Mouse (Mus musculus): Measurements from ENCODE around the gene Lhpp. TPM values are rescaled to one million over a fixed set of nuclear protein-coding genes. Genes with fewer than 3 reads are reported as not detected.

Gene Lhpp
- polyA plus RNA-seq, 1 experiment = 4.7 TPM

DNA sequence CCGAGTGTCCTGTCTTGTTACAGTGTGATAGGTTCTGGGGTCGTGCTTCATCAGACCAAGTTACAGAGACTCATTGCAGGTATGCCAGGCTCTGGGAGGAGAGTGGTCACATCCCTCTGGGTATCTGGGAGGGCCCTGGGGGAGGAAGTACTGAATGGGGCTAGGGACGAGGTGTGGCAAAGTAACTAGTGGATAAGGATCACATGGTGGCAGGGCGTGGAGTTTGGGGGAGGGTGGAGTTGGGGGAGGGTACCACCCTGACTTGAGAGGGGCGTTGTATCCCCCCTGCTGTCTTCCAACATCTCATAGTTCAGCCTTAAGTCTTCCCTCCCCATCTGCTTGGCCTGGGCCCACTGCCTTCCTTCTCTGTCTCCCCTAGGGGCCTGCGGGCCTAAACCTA lies 69.1 kb downstream of the Lhpp start:
- Histone ChIP-seq H3K4me3 (no peak overlapping the region), H3K4me2 (ENCODE audit: low read depth) (no peak overlapping the region), H3K79me2 (ENCODE audit: control insufficient read depth, insufficient read depth) (no peaks in the 10 kb centered on the region), H3ac (ENCODE audit: control insufficient read depth, insufficient read length) (no peak overlapping the region), H3K27me3 (ENCODE audit: control insufficient read depth, insufficient read depth, insufficient read length) (no peaks in the 10 kb centered on the region), H3K36me3 (ENCODE audit: control insufficient read depth, insufficient read depth) (no peaks in the 10 kb centered on the region)
- TF ChIP-seq MAX (IDR thresholded peaks at IDR 0.05; ENCODE audit: low read depth) = no peak
- no peak for TF ChIP-seq MYOD1 (IDR thresholded peaks at IDR 0.05; ENCODE audit: control insufficient read depth in 1 of 3, insufficient read length in 2 of 3, low read depth in 2 of 3)

DNA sequence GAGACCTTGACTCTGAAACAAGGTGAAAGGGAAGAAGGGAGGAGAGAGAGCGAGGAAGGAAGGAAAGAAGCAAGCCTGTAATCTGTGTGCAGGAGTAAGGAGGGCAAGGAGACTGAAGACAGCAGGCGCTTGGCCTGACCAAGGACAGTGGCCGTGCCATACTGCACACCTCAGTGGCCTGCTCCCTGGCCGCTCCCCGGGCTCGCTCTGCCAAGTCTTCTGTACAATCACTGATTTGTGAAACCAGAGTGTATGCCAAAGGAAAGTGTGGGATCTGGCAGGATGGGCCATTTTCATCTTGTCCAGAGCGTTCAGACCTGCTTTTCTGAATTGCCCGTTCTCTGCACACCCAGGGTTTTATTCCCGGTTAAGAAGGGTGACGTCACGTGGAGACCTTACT lies 70.9 kb downstream of the Lhpp start:
- no peak overlapping the region for H3ac ChIP-seq (ENCODE audit: control insufficient read depth, insufficient read length)
- no peaks in the 10 kb centered on the region for H3K79me2 ChIP-seq (ENCODE audit: control insufficient read depth, insufficient read depth)
- no peaks in the 10 kb centered on the region for H3K27me3 ChIP-seq (ENCODE audit: control insufficient read depth, insufficient read depth, insufficient read length)
- no peaks in the 10 kb centered on the region for H3K36me3 ChIP-seq (ENCODE audit: control insufficient read depth, insufficient read depth)
- no peak overlapping the region for H3K4me2 ChIP-seq (ENCODE audit: low read depth)
- TF ChIP-seq TCF12 (IDR thresholded peaks at IDR 0.05; ENCODE audit: insufficient read depth, poor library complexity, severe bottlenecking) (no peak), TCF3 (IDR thresholded peaks at IDR 0.05; ENCODE audit: insufficient read length, low read depth) (no peak), REST (IDR thresholded peaks at IDR 0.05; ENCODE audit: insufficient read depth, insufficient read length) (no peak), POLR2AphosphoS2 (IDR thresholded peaks at IDR 0.05; ENCODE audit: insufficient read length, low read depth) (no peak), MYOD1 (IDR thresholded peaks at IDR 0.05; ENCODE audit: control insufficient read depth in 1 of 3, insufficient read length in 2 of 3, low read depth in 2 of 3) (no peak)
- no peak overlapping the region for H3K4me3 ChIP-seq

DNA sequence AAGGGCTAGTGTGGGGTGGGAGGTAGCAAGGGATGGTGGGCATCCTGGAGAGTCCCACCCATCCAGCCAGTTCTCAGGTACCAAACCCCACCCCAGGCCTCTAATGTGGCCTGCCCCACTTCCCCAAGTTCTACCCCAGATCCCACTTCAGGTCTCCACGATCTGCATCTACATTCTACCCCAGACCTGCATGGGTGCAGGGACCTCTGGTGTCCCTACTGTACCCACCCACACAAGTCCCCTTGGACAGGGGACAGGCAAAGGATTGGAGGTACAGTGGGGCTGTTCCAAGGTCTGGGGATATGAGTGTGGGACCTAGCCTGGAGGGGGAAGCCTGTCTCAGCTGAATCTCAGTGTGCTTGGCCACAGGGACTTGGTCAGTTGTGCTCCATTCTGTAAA lies 71.4 kb downstream of the Lhpp start:
- H3K79me2 ChIP-seq (ENCODE audit: control insufficient read depth, insufficient read depth) = no peaks in the 10 kb centered on the region
- no peak overlapping the region for H3K4me3 ChIP-seq
- TF ChIP-seq CEBPB (IDR thresholded peaks at IDR 0.05; ENCODE audit: insufficient read depth, poor library complexity, severe bottlenecking) (no peak), TCF12 (IDR thresholded peaks at IDR 0.05; ENCODE audit: insufficient read depth, poor library complexity, severe bottlenecking) (no peak), SRF (IDR thresholded peaks at IDR 0.05; ENCODE audit: control insufficient read depth, insufficient read length, low read depth) (no peak), TCF3 (IDR thresholded peaks at IDR 0.05; ENCODE audit: insufficient read length, low read depth) (no peak), REST (IDR thresholded peaks at IDR 0.05; ENCODE audit: insufficient read depth, insufficient read length) (no peak), E2F4 (IDR thresholded peaks at IDR 0.05; ENCODE audit: insufficient read depth) (no peak), POLR2AphosphoS2 (IDR thresholded peaks at IDR 0.05; ENCODE audit: insufficient read length, low read depth) (no peak), MAX (IDR thresholded peaks at IDR 0.05; ENCODE audit: low read depth) (no peak), USF1 (IDR thresholded peaks at IDR 0.05; ENCODE audit: low read depth) (no peak), MYOD1 (IDR thresholded peaks at IDR 0.05; ENCODE audit: control insufficient read depth in 1 of 3, insufficient read length in 2 of 3, low read depth in 2 of 3) (no peak), MYOG (IDR thresholded peaks at IDR 0.05; ENCODE audit: control insufficient read depth in 1 of 3, insufficient read depth in 1 of 3, insufficient read length in 2 of 3, low read depth in 2 of 3) (no peak), POLR2A (IDR thresholded peaks at IDR 0.05; ENCODE audit: insufficient read length, low read depth) (no peak)
- no peaks in the 10 kb centered on the region for H3K27me3 ChIP-seq (ENCODE audit: control insufficient read depth, insufficient read depth, insufficient read length)
- H3ac ChIP-seq (ENCODE audit: control insufficient read depth, insufficient read length) = no peak overlapping the region
- H3K36me3 ChIP-seq (ENCODE audit: control insufficient read depth, insufficient read depth) = no peaks in the 10 kb centered on the region
- H3K4me2 ChIP-seq (ENCODE audit: low read depth) = no peak overlapping the region

DNA sequence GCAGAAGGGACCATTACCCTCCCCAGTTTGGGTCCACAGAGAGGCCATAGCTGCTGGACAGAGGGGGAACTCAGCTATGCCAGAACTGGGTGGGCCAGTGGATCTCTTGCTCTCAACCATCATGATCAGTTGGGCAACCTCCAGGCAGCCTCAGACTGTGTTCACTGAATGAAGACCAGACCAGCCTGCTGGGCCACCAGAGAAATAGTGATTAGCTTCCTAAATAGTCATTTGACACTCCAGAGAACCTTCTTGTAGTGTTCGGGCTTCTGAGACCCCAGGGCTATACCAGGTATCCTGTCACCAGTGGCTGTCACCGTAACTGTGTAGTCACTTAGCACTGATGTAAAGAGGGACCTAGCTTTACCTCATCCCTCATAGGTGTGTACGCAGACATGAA lies 71.9 kb downstream of the Lhpp start:
- Histone ChIP-seq H3K4me2 (ENCODE audit: low read depth) (no peak overlapping the region), H3K36me3 (ENCODE audit: control insufficient read depth, insufficient read depth) (no peaks in the 10 kb centered on the region), H3K79me2 (ENCODE audit: control insufficient read depth, insufficient read depth) (no peaks in the 10 kb centered on the region), H3K4me3 (no peak overlapping the region), H3K27me3 (ENCODE audit: control insufficient read depth, insufficient read depth, insufficient read length) (no peaks in the 10 kb centered on the region), H3ac (ENCODE audit: control insufficient read depth, insufficient read length) (no peak overlapping the region)
- TF ChIP-seq TCF3 (IDR thresholded peaks at IDR 0.05; ENCODE audit: insufficient read length, low read depth) (no peak), MYOD1 (IDR thresholded peaks at IDR 0.05; ENCODE audit: control insufficient read depth in 1 of 3, insufficient read length in 2 of 3, low read depth in 2 of 3) (no peak), MAX (IDR thresholded peaks at IDR 0.05; ENCODE audit: low read depth) (no peak), POLR2A (IDR thresholded peaks at IDR 0.05; ENCODE audit: insufficient read length, low read depth) (no peak), CEBPB (IDR thresholded peaks at IDR 0.05; ENCODE audit: insufficient read depth, poor library complexity, severe bottlenecking) (no peak), SRF (IDR thresholded peaks at IDR 0.05; ENCODE audit: control insufficient read depth, insufficient read length, low read depth) (no peak), POLR2AphosphoS2 (IDR thresholded peaks at IDR 0.05; ENCODE audit: insufficient read length, low read depth) (no peak), E2F4 (IDR thresholded peaks at IDR 0.05; ENCODE audit: insufficient read depth) (no peak), TCF12 (IDR thresholded peaks at IDR 0.05; ENCODE audit: insufficient read depth, poor library complexity, severe bottlenecking) (no peak), MYOG (IDR thresholded peaks at IDR 0.05; ENCODE audit: control insufficient read depth in 1 of 3, insufficient read depth in 1 of 3, insufficient read length in 2 of 3, low read depth in 2 of 3) (no peak), USF1 (IDR thresholded peaks at IDR 0.05; ENCODE audit: low read depth) (no peak), REST (IDR thresholded peaks at IDR 0.05; ENCODE audit: insufficient read depth, insufficient read length) (no peak)

DNA sequence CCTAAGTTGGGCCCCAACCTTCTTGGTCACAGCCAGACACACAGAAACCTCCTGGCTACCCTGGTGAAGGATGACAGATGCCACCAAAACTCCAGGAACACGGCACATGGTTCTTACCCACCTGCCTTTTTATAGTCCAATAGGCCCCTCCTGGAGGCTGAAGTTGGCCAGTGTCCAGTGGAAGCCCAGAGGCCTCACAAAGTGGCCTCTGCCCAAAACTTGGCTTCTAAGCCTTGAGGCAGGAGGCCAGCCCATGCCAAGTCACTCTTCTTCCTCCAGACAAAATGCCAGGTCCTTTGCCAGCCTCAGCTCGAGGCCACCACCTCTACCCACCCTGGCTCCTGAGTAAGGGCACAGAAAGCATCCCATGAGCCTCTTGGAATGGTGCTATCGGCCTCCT lies 72.5 kb downstream of the Lhpp start:
- Histone ChIP-seq H3ac (ENCODE audit: control insufficient read depth, insufficient read length) (no peak overlapping the region), H3K36me3 (ENCODE audit: control insufficient read depth, insufficient read depth) (no peaks in the 10 kb centered on the region), H3K27me3 (ENCODE audit: control insufficient read depth, insufficient read depth, insufficient read length) (no peaks in the 10 kb centered on the region), H3K4me2 (ENCODE audit: low read depth) (no peak overlapping the region), H3K4me3 (no peak overlapping the region), H3K79me2 (ENCODE audit: control insufficient read depth, insufficient read depth) (no peaks in the 10 kb centered on the region)
- TF ChIP-seq REST (IDR thresholded peaks at IDR 0.05; ENCODE audit: insufficient read depth, insufficient read length) (no peak), MYOG (IDR thresholded peaks at IDR 0.05; ENCODE audit: control insufficient read depth in 1 of 3, insufficient read depth in 1 of 3, insufficient read length in 2 of 3, low read depth in 2 of 3) (no peak), E2F4 (IDR thresholded peaks at IDR 0.05; ENCODE audit: insufficient read depth) (no peak), TCF12 (IDR thresholded peaks at IDR 0.05; ENCODE audit: insufficient read depth, poor library complexity, severe bottlenecking) (no peak), POLR2A (IDR thresholded peaks at IDR 0.05; ENCODE audit: insufficient read length, low read depth) (no peak), CEBPB (IDR thresholded peaks at IDR 0.05; ENCODE audit: insufficient read depth, poor library complexity, severe bottlenecking) (no peak)

All from myocyte (in vitro differentiated cells).